Mouse (Mus musculus): ENCODE measurements at regions not wholly inside any gene's neighbourhood (a gene's known extent, or its start where the extent isn't known, plus 50 kb on each side); places are given as distances from the start of the nearest gene placed in this dataset.

- Histone ChIP-seq H3K36me3 (no peaks in the 10 kb centered on the region), H3K9ac (no peak overlapping the region), H3K4me1 (replicated peaks) (peaks cover 25% of the 10 kb centered on the region), H3K4me3 (no peak overlapping the region), H3K4me2 (peak overlapping the region; percentile 45), H3K27ac (ENCODE audit: poor library complexity, severe bottlenecking) (peak overlapping the region; percentile 92), H3K9me3 (replicated peaks) (no peaks in the 10 kb centered on the region), H3K27me3 (replicated peaks) (no peaks in the 10 kb centered on the region)
- peak; percentile 80 for ATAC-seq (ENCODE audit: insufficient number of reproducible peaks, low FRiP score)
- WGBS: 14% methylated on average over 6 of the region's 6 CpGs
Measured at GRCm38 (mm10) chr2:160066491-160067303, 267.3 kb downstream of the Gm826 start.

DNA sequence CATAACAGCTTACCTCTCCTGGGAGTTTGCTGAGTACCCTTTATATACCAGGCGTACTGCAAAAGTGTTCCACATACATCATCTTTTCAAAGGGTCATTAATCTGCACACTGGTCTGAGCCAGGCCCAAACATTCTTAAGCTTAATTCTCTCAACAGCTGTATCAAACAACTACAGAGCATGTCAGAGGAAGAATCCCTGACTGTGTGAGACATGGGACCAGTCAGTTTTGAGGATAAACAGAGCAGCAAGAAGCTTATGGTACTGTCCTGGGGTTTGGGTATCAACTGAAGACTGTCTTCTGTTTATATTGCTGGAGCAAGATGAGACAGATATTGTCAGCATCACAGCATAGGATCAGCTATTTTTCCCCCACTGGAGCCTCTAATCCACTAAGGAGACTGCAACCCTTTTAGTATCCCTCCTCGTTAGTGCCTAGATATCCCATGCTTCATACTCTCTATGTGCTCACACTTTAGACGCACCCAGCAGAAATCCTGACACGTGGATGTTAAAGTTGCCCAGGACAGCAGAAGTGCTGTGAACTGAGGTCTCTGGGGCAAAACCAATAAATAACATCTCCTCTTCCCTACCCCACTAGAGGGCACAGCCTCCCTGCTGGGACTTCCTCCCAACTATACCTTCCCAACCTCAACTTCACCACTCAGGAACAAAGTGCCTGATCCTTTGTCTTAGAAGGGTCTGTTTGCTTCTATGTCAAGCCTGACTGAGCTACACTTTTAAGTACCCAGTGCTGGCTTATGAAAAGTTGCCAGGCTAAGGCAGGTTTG, 271.6 kb downstream of the Gm826 start:
- peaks cover 22% of the 10 kb centered on the region for H3K4me1 ChIP-seq (replicated peaks)
- no peaks in the 10 kb centered on the region for H3K9me3 ChIP-seq (replicated peaks)
- WGBS: 45% methylated on average over 4 of the region's 4 CpGs
- H3K9ac ChIP-seq: no peak overlapping the region
- H3K27me3 ChIP-seq (replicated peaks): 0 out of 2 replicates have a peak, but pooled peaks cover 3% of the 10 kb centered on the region
- no peak overlapping the region for H3K4me2 ChIP-seq
- H3K4me3 ChIP-seq: no peak overlapping the region
- H3K27ac ChIP-seq (ENCODE audit: poor library complexity, severe bottlenecking): no peak overlapping the region
- ATAC-seq (ENCODE audit: insufficient number of reproducible peaks, low FRiP score): no peak
- H3K36me3 ChIP-seq: no peaks in the 10 kb centered on the region

DNA sequence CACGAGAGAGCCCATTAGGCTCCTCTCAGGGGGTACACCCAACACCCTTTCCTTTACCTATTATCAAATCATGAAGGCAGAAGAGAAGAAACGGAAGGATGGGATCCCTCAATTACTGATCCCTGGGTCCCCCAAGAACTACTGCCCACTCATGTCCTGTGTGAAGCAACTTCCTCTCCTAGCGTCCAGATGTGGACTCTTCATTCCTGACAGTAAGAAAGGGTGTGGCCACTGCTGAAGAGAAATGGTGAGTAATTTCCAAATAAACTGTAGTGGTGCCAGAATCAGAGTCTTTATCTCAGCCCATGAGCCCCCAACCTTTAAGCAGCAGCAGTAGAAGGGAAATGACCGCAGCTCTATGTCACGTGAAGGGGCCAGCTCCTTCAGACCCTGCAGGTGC, 273.9 kb downstream of the Gm826 start:
- H3K4me3 ChIP-seq: no peak overlapping the region
- H3K4me1 ChIP-seq (replicated peaks): peaks cover 1% of the 10 kb centered on the region
- H3K9me3 ChIP-seq (replicated peaks): no peaks in the 10 kb centered on the region
- 0 out of 2 replicates have a peak, but pooled peaks cover 3% of the 10 kb centered on the region for H3K27me3 ChIP-seq (replicated peaks)
- no peak overlapping the region for H3K4me2 ChIP-seq
- H3K36me3 ChIP-seq: no peaks in the 10 kb centered on the region
- 75% methylated on average over 5 of the region's 5 CpGs for WGBS
- no peak for ATAC-seq (ENCODE audit: insufficient number of reproducible peaks, low FRiP score)
- H3K9ac ChIP-seq: no peak overlapping the region
- no peak overlapping the region for H3K27ac ChIP-seq (ENCODE audit: poor library complexity, severe bottlenecking)

- Histone ChIP-seq H3K36me3 (no peaks in the 10 kb centered on the region), H3K27me3 (replicated peaks) (0 out of 2 replicates have a peak, but pooled peaks cover 3% of the 10 kb centered on the region), H3K4me1 (replicated peaks) (no peaks in the 10 kb centered on the region), H3K4me3 (no peak overlapping the region), H3K9ac (no peak overlapping the region), H3K9me3 (replicated peaks) (no peaks in the 10 kb centered on the region), H3K27ac (ENCODE audit: poor library complexity, severe bottlenecking) (no peak overlapping the region), H3K4me2 (no peak overlapping the region)
- WGBS: 54% methylated on average over 6 of the region's 6 CpGs
- no peak for ATAC-seq (ENCODE audit: insufficient number of reproducible peaks, low FRiP score)
Measured at GRCm38 (mm10) chr2:160057211-160057610, 276.8 kb downstream of the Gm826 start.

DNA sequence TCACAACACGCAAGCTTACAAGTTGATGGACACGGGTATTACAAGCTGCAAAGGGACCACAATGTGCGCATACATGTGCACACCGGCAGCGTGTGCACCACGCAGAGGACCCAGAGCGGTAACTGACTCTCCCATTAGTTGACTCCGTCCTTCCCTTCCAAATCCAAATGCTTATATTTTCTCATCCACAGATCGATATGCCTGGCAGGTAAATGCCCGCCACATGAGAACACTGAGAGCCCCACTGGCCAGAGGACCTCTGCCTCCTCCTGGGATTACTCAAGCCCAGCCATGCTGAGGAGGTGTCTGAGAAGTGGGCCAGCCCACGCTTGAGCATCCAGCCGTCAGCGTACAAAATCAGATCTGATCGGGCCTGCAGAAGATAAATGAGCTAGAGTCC, 279.6 kb downstream of the Gm826 start:
- Histone ChIP-seq H3K9me3 (replicated peaks) (0 out of 2 replicates have a peak, but pooled peaks cover 4% of the 10 kb centered on the region), H3K4me3 (no peak overlapping the region), H3K27me3 (replicated peaks) (no peaks in the 10 kb centered on the region), H3K4me2 (no peak overlapping the region), H3K27ac (ENCODE audit: poor library complexity, severe bottlenecking) (no peak overlapping the region), H3K9ac (no peak overlapping the region), H3K36me3 (no peaks in the 10 kb centered on the region), H3K4me1 (replicated peaks) (no peaks in the 10 kb centered on the region)
- no peak for ATAC-seq (ENCODE audit: insufficient number of reproducible peaks, low FRiP score)
- whole genome bisulfite sequencing: 82% methylated on average over 14 of the region's 14 CpGs

DNA sequence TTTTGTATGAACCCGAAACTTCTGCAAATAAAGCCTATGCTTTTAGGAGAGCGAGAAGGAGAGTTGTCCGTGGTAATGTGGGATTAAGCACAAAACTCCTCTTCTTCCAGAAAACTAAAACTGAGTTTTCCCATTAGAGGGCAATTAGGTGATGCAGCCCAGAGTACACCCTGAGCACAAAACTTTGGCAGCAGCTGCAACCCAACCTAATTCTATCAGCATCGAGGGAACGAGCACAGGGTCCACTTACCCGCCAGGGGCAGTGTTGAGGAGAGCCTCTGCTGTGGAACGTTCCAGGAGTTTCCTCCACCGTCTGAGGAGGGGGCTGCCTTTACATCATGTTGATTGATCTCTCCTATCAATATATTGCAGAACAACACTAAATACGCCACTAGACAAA, 285.7 kb downstream of the Gm826 start:
- WGBS: 81% methylated on average over 9 of the region's 9 CpGs
- H3K9me3 ChIP-seq (replicated peaks): 0 out of 2 replicates have a peak, but pooled peaks cover 4% of the 10 kb centered on the region
- no peaks in the 10 kb centered on the region for H3K27me3 ChIP-seq (replicated peaks)
- H3K4me2 ChIP-seq: no peak overlapping the region
- H3K9ac ChIP-seq: no peak overlapping the region
- peaks cover 4% of the 10 kb centered on the region; the same call in 1 of the 2 replicates for H3K4me1 ChIP-seq (replicated peaks)
- H3K36me3 ChIP-seq: no peaks in the 10 kb centered on the region
- no peak overlapping the region for H3K27ac ChIP-seq (ENCODE audit: poor library complexity, severe bottlenecking)
- ATAC-seq (ENCODE audit: insufficient number of reproducible peaks, low FRiP score): no peak
- no peak overlapping the region for H3K4me3 ChIP-seq

DNA sequence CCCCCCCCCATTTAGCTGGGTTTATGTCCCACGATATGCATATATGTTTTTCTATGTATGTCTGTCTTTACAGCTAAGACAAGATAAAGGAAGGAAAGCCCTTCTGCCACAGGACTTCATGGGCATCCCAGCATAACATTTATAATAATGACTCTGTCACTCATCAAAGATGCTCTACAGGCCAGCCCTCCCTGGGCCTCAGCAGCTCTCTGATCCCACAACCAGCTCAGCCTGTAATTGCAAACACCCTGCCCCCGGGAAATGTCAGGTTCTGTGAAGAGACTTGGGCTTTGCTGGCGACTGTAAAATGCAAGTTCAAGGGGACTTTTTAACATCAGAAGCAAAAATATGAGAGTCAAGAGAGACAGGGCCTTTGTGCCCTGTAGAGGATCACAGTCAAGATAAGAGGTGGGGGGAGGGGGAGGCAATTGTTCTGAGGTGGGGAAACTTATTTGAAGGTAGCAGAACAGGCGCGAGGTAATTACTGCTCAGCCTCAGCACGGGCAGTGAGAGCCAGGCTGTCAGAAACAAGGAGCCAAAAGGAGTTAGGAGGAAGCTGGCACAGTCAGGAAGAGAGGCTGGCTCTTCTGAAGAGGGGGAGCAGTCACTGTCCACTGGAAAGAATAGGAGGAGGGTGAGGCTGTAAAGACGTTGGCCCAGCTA, 286.9 kb downstream of the Gm826 start:
- no peaks in the 10 kb centered on the region for H3K36me3 ChIP-seq
- no peak overlapping the region for H3K4me3 ChIP-seq
- peaks cover 4% of the 10 kb centered on the region; the same call in 1 of the 2 replicates for H3K4me1 ChIP-seq (replicated peaks)
- no peak overlapping the region for H3K9ac ChIP-seq
- H3K27me3 ChIP-seq (replicated peaks): no peaks in the 10 kb centered on the region
- WGBS: 25% methylated on average over 7 of the region's 7 CpGs
- H3K4me2 ChIP-seq: no peak overlapping the region
- H3K9me3 ChIP-seq (replicated peaks): 0 out of 2 replicates have a peak, but pooled peaks cover 4% of the 10 kb centered on the region
- ATAC-seq (ENCODE audit: insufficient number of reproducible peaks, low FRiP score): no peak
- H3K27ac ChIP-seq (ENCODE audit: poor library complexity, severe bottlenecking): no peak overlapping the region

DNA sequence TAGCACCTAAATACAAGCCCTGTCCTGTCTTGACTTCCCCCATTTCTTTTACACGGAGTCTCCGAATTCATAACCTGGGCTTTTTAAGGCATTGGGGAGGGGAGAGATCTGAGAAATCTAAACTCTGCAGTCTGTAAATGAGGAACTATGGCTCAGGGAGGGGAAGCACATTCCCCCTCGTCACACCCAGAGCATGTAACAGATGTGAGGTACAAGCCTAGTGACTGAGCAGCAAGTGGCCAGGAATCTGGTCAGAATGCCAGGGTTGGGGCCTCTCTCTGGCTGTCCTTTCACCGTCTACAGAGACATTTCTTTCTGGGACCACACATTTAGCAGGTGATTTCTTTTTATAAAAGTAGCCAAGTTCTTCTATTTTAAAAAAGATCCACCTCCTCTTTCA, 289.4 kb downstream of the Gm826 start:
- H3K9ac ChIP-seq: no peak overlapping the region
- H3K9me3 ChIP-seq (replicated peaks): no peaks in the 10 kb centered on the region
- peaks cover 4% of the 10 kb centered on the region; the same call in 1 of the 2 replicates for H3K4me1 ChIP-seq (replicated peaks)
- H3K4me3 ChIP-seq: no peak overlapping the region
- H3K4me2 ChIP-seq: no peak overlapping the region
- H3K27ac ChIP-seq (ENCODE audit: poor library complexity, severe bottlenecking): no peak overlapping the region
- H3K36me3 ChIP-seq: no peaks in the 10 kb centered on the region
- no peak for ATAC-seq (ENCODE audit: insufficient number of reproducible peaks, low FRiP score)
- 71% methylated on average over 4 of the region's 4 CpGs for WGBS
- H3K27me3 ChIP-seq (replicated peaks): no peaks in the 10 kb centered on the region

DNA sequence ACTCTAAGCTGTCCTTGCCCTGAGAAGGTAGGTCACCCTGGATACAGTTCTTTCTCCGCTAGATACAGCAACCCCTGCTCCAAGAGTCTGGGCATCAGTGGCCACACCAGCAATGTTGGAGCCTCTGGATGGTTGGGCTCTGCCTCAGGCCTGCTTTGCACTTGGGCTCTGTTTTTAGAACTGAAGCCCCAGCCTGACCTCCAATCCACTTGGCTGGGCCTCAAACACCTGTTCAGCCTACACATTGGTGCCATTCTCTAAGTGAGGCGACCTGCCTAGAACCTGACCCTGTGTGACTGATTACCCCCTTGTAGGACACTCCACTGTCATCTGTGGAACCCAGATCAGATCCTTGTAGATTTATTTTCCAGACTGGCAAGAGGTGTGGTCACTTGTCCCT, 289.8 kb downstream of the Gm826 start:
- 52% methylated on average over 2 of the region's 2 CpGs for WGBS
- H3K27ac ChIP-seq (ENCODE audit: poor library complexity, severe bottlenecking): no peak overlapping the region
- no peak overlapping the region for H3K9ac ChIP-seq
- H3K4me3 ChIP-seq: no peak overlapping the region
- no peak overlapping the region for H3K4me2 ChIP-seq
- no peaks in the 10 kb centered on the region for H3K27me3 ChIP-seq (replicated peaks)
- ATAC-seq (ENCODE audit: insufficient number of reproducible peaks, low FRiP score): no peak
- no peaks in the 10 kb centered on the region for H3K36me3 ChIP-seq
- H3K9me3 ChIP-seq (replicated peaks): no peaks in the 10 kb centered on the region
- peaks cover 4% of the 10 kb centered on the region; the same call in 1 of the 2 replicates for H3K4me1 ChIP-seq (replicated peaks)

DNA sequence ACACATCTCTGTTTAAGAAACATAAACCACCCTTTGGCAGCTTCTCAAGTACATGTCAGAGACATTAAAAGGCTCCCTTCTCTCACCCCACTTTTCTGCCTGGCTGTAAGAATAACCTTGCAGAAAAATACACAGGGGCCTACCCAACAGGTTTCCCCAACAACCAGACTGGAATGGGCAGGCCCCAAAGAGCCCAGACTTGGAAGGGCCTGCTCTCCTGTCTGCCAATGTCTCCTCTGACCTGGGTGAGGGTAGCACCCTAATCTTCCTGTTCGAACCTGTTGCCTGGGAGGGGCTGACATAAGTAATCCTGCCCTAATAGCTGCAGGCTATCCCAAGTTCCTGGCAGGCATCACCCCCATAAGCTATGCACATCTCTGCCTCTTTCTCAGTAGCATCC, 304.5 kb downstream of the Gm826 start:
- Histone ChIP-seq H3K4me1 (replicated peaks) (peaks cover 10% of the 10 kb centered on the region; the same call in 1 of the 2 replicates), H3K4me2 (no peak overlapping the region), H3K9me3 (replicated peaks) (no peaks in the 10 kb centered on the region), H3K9ac (no peak overlapping the region), H3K36me3 (no peaks in the 10 kb centered on the region), H3K4me3 (no peak overlapping the region), H3K27ac (ENCODE audit: poor library complexity, severe bottlenecking) (no peak overlapping the region), H3K27me3 (replicated peaks) (no peaks in the 10 kb centered on the region)
- no peak for ATAC-seq (ENCODE audit: insufficient number of reproducible peaks, low FRiP score)
- 72% methylated on average over 1 of the region's 1 CpGs for WGBS

DNA sequence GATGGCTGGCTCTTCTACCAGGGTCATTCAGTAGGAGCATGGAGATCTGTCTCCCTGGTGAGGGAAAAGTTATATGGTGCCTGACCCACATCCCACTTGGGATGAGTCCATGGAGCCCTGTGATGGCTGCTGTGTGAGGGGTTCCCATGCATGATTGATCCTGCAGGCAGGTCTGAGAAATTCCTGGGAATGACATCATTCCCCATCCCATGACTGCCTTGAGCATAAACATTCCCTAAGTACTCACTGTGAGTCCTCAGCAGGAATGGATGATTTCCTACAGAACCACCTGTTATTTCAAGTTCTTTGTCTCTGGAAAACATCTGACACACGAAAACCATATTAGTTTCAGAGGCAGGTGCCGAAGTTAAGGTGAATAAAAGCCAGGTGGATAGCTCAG, 305.5 kb downstream of the Gm826 start:
- Histone ChIP-seq H3K36me3 (no peaks in the 10 kb centered on the region), H3K4me3 (no peak overlapping the region), H3K4me2 (no peak overlapping the region), H3K9me3 (replicated peaks) (no peaks in the 10 kb centered on the region), H3K27ac (ENCODE audit: poor library complexity, severe bottlenecking) (no peak overlapping the region), H3K4me1 (replicated peaks) (peaks cover 10% of the 10 kb centered on the region; the same call in 1 of the 2 replicates), H3K9ac (no peak overlapping the region), H3K27me3 (replicated peaks) (no peaks in the 10 kb centered on the region)
- WGBS: 77% methylated on average over 2 of the region's 2 CpGs
- no peak for ATAC-seq (ENCODE audit: insufficient number of reproducible peaks, low FRiP score)
